Mouse (Mus musculus) thymus, postnatal 10 days (tissue): Measurements from ENCODE around the gene Pnkp.
A peak's percentile ranks its signal among the peaks of the same experiment; 100 is the strongest.
"Not testable (repeated sequence)": the region's sequence is repeated elsewhere in the genome, so short reads cannot be mapped to it uniquely, and the experiment has no call there.

Source experiments
- DNase-seq, 2 experiments: peaks; one replicate each; pipeline ENCODE4 v3.0.0; 2021; ENCODE audit warnings: low spot score in 2 of 2

Pnkp gene

DNA sequence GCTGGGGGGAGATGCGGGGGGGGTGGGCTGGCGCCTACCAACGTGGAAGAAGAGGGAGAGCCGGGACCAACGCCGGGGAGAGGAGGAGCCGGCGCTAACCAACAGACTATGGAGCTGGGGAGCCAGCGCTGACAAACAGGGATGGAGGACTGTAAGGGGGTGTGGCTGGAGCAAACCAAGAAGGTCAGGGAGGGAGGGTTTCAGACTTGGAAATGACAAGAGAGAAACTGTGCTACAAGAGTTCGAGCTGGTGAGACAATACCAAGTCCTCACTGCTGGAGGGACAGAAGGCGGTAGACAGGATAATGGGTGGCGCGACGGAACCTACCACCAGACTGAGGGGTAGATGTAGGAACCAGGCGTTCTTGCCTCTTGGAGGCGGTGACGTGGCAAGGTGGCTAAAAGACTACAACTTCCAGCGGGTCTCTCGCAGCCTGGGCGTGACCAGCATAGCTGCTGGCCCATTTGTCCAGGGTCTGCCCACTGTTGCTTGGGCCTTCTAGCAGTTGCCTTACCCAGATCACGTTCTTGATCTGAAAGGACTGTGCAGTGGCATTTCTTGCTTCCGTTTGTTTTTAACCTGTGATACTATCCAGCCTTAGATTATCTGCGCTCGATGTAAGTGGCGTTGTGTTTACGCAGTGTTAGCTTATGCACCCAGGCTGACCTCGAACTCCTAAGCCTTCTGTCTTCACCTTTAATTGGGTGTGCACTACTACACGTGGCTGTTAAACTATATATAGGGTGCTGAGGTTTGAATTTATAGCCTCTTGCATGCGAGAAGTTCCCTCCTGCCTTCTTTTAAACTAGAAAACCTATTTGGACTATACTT, 13.0 kb downstream of the Pnkp start, which contains the start of gene Ptov1:
Gene Ptov1 (minus strand): TSS at position 92 of the 832 bp plus-strand sequence.
- peak; percentile 78 to 84 for DNase-seq

DNA sequence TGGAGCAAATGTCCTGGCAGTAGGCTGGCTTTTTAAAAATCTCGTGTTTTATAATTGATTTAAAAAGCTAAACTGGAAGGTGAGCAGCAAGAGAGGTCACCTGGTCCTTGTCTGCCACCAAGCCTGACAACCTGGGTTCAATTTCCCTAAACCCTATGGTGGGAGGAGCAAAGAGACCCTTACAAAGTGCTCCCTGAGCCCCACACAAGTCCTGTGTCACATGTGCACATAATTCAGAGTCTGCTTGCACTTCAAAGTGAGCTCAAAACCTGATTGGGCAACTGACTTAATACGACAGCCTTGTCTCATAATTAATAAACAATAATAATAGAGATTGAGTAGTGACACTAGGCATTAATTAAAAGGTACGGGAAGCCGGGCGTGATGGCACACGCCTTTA, 13.7 kb downstream of the Pnkp start:
- DNase-seq, result no peak

DNA sequence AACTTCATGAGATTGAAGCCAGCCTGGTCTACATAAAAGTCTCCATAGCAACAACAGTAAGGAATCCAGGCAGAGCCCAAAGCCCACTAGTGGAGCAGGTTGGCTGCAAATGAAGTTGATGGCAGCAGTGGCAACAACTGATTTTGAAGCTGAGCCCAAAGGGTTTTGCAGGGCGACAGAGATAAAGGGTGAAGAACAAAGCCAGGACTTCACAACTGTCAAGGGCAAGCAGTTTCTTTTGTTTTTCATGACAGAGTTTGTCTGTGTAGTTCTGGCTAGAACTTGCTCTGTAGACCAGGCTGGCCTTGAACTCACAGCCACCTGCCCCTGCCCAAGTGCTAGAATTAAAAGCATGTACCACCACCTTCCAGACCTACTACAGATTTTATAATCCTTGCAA, 14.2 kb downstream of the Pnkp start:
- no peak for DNase-seq

DNA sequence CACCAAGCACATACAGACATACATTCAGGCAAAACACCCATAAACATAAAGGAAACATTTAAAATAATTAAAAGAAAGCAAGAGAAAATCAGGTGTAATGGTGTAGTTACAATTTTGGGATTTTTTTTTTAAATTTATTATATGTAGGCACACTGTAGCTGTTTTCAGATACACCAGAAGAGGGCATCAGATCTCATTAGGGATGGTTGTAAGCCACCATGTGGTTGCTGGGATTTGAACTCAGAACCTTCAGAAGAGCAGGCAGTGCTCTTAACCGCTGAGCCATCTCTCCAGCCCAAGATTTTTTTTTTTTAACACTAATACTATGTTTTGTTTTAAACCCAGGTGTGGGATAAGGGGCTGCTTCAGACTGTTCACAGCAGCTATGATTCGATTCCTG, 14.8 kb downstream of the Pnkp start:
- DNase-seq, result not testable (repeated sequence)

DNA sequence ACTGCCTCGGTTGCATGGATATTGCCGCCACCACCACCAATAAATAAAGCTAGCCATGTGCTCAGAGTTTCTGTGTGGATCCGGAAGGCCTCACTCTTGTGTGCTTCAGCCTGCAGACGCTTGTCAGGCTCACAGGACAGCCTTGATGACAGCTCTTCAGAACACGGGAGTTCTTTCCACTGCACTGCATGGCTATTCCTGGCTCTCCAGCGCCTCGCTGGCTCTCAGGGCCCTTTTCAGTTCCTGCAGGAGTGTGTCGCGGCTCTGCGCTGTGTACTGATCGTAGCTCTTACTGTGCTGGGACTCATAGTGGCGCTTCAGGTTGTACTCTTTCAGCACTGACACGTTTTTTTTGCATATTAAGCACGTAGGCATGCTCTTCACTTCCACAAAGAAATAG, 20.9 kb downstream of the Pnkp start:
- no peak for DNase-seq

DNA sequence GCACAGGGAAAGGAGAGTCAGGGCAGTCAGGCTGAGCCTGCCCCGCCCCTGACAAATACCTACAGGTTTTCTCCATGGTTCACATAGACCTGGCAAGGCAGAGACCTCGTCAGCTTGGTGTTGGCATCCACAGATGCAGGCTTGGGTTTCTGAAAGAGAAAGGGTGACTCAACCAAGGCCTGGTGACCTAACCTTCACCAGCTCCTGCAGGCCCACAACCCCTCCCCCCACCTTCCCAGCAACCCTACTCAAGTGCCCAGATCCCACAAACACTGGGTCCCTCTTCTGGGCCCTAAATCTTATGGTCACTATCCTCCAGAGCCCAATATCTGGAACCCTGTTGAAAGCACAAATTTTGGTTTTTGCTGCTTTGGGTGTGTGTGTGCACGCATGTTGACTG, 26.1 kb downstream of the Pnkp start:
- no peak for DNase-seq

DNA sequence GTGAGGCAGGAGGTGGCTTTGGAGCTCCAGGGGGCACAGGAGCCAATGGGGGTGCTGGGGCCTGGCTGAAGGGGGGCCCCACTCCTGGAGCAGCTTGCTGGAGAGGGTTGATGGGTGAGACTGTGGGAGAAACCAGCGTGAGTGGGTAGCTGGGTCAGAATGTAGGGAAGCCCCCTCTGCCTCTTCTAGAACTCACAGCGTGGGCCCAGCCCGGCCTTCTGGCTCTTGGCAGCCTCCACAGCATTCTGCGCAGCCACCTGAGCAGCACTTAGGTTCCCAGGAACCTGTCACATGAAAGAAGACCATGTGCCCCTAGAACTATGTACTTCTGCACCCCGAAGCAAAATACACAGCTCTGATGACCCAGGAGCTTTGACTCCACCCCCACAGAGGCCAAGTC, 27.7 kb downstream of the Pnkp start:
- no peak for DNase-seq

DNA sequence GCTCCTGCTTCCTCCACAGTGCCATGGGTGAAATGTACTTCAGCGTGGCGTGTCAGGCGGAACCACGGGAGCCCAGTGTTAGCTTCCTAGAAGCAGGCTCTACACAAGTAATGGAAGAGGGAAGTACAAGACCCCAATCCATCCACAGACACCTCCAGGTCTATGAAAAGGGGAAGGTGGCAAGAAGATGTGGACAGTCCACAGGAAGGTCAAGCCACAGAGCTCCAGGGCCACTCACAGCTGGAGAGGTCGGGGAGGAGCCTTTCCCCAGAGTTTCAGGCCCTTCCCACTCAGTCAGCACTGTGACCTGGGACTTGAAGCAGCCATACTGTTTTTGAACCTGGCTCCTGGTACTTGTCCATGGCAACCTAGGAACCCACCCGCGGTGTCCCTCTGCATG, 30.0 kb downstream of the Pnkp start:
- no peak for DNase-seq

DNA sequence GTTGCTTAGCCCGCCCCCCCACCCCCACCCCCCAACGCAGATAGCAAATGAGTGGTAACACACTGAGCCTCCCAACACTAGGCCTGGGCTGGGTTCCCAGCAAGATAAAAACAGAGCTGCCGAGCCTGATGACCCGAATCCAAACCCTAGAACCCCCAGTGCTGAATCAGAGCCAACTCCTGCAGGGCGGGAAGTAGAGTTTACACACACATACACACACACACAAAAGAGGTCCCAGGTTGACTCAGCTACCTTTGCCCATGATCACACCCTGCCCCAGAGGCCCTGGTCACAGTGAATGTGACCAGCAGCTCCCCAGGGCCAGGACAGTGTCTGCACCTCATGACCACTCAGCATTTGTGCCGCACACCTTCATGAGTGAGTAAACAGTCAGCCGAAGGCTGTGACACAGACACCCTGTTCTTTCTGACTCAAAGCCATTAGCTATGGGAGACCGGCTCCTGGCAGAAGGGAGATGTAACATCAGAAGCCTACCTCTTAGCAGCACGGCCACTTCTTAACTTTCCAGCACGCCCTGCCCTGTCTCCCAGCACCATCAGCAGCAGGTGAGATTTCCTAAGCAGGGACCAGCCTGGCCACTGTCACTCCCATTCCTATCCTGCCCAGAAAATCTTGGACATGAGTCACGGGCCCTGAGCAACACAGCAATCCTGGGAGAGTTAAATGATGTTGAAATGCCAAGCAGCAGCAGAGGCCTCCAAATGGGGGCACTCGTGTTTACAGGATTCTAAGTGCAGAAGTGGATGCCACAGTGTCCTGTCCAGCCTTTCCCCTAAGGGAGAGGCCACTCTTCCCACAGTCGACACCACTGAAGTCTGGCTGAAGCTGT, 31.5 kb downstream of the Pnkp start:
- DNase-seq, result no peak

DNA sequence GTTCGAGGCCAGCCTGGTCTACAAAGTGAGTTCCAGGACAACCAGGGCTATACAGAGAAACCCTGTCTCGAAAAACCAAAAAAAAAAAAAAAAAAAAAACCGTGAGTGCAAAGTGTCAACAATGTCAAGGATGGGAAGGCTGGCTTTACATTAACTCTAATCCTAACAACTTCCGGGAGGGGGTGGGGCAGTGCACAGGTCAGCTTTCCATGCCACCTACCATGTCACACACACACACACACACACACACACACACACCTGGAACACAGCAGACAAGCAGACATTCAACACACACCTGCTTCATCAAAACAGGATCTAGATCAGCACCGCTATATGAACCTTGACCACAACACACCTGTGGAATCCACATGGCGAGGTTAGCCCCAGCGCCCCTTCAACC, 33.2 kb downstream of the Pnkp start:
- no peak for DNase-seq

DNA sequence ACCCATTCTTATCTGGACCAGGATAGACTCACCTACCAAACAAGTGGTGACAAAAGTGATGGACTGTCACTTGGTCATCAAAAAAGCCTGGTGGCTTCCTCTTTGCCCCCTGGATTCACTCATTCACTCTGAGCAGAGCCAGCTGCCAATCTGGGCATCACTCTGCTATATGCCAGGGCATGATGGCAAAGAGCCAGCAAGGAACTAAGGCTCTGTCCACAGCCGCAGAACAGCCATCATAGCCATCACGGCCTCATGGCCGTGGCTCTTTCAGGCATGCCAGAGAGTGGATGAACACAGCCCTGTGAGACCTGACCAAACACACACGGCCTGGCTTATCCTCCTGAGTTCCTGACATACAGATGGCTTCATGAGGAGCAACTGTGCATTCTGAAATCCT, 33.8 kb downstream of the Pnkp start:
- DNase-seq, result no peak

DNA sequence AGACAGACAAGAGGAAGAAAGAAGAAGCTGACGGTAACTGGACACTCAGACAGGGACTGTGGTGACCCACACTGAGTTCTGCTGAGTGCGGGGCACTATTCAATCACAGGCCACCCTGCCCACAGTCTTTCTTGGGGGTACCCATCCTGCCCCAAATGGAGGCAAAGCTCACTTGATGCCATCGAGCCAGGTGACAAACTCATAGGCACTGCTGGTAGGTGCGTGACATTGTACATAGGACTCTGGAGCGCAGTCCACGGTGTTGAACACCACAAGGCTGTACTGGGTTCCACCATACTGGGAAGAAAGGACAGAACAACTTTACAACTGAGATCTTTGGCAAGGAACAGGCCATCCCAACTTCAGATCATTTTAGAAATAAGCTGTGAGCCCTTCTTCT, 34.7 kb downstream of the Pnkp start:
- no peak for DNase-seq

DNA sequence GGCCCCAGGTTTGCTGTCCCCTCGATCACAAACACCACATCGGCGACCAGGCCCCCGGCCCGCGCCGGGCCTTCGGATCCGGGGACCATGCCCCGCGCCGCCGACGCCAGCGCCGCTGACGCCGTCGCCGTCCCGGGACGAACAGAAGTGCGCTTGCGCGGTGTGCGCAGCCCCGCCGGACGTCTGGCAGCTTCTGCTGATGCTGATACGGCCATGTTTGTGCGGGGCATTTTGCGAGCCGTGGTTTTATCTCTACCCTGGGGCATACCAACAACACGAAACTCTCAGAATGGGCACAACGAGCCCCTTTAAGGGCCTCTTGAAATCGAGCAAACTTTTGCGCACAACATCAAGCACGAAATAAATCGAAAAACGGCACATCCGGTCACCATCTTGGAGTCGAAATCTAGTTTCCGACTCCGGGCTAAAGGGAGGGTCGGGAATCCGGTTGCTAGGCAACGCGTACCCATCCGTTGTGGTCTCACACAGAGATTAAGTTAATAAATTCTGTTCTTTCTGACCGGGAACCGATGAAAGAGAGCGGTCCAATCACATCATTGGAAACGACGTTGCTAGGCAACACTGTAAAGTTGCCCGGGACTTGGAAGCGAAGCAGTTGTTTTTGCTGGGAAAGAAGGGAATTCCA, 35.5 kb downstream of the Pnkp start, which contains the start of gene Med25:
Gene Med25 (minus strand): TSS at position 437 of the 646 bp plus-strand sequence.
- DNase-seq, result peak; percentile 81 to 82

DNA sequence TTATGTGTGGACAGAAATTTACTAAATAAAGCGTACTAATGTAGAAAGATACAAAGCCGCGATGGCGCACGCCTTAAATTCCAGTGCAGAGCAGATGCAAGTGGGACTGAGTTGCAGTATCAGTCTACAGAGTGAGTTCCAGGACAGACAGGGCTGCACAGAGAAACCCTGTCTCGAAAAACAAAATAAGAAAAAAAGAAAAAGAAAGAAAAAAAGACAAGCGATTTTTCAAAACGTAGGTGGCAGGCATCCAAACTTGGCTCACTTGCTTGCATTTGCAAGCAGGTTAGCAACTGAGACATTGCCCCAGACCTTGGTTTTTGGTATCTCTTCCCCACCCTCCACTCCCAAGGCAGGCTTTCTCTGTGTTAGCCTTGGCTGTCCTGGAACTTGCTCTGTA, 36.3 kb downstream of the Pnkp start:
- DNase-seq, result no peak

DNA sequence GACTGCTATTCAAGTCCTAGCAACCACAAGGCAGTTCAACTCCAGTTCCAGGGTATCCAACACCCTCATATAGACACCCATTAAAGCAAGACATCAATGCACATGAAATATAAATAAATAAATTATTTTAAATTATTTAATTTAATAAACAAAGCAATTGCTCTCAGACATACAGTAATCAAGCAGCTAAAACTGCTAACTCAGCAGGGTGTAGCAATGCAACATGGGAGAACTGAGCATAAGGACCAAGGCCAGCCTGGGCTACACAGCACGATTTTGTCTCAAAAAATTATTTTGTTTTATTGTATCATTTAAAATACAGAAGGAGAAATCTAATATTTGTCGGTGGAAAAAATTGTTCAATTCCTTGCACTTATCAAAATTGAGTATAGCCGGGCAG, 37.2 kb downstream of the Pnkp start:
- no peak for DNase-seq

DNA sequence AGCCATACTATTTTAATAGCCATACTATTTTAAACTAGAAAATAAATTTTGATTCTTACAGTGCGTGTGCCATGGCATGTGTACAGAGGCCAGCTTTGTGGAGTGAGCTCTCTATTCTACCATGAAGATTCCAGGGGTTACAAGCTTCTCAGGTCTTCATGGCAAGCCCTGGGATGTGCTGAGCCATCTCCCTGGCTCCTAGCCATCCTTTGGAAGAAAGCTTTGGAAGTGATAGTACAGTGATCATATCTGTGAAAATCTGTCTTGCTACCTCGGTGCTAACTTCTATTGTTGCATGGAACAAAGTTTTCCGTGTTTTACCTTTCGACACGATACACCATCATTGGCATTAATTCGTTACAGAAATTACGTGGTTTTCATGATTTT, 38.3 kb downstream of the Pnkp start:
- no peak for DNase-seq

DNA sequence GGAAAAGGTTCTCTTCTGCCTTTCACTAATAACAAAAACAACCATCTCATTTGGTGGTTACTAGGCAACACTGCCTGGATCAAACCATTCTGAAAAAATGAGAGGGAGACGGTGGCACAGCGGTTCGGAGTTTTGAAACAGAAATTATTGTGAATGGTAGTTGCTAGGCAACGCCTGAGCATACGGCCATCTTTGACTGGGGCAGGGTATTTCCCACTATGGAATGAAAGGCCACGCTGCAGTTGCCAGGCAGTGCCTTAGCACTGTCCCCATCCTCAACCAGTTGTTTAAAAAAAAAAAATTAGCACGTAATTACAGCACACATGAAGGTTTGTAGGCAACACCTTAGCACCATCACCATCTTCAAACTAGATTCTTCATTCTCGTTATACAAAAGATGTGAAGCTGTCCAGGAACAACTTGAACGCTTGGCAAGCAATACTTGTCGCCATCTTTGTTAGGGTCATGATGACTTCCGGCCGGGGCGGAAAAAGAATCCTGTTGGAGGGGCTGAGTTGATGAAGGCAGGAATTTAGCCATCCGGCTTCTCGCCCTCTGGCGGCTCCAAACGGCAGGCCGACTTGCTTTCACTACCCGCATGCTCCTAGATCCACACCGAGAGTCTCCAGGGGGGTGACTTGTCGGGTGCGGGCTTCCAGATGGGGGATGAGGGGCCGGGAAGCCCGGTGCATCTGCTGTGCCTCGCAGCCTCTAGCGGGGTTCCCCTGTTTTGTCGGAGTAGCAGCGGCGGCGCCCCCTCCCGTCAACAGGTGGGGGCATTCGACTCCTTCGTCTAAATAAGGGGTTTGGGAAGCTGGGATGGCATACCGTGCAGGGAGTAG, 38.9 kb downstream of the Pnkp start, which contains the start of gene Fuz:
Gene Fuz (plus strand): TSS at position 487 of the 842 bp plus-strand sequence.
- peak; percentile 78 to 80 for DNase-seq

DNA sequence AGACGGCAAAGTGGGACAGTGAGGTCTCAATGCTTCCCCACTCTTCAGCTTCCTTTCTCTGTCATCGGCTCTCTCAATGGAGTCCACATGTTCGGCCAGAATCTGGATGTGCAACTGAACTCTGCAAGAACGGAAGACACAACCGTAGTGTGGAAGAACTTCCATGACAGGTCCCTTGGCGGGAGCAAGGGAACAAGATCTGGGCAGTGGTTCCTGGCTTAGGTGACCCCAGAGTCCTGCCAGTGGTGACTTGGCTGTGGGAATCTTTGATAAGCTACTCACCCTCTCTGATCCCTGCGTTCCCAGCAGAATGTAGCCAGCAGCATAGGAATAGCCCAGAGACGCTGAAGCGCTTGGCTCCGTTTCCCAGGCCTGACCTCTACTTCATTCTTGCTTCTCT, 39.6 kb downstream of the Pnkp start:
- DNase-seq, result no peak

DNA sequence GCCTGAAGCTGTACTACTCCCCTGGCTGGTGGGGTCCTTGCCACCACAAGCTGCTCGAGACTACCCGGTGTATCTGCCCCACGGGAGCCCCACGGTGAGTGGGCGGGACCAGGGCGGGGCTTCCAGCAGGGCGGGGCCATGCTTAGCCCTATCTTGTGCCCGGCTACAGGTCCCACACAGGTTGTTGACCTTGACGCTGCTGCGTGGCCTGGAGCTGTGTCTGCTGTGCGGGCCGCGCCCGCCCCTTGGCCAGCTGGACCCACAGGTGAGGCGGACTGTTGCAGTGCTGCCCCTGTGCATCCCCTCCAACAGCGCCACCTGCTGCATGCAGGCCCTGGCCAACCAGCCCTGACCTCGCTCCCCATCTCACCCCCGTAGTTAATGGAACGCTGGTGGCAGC, 41.7 kb downstream of the Pnkp start:
- DNase-seq, result no peak

DNA sequence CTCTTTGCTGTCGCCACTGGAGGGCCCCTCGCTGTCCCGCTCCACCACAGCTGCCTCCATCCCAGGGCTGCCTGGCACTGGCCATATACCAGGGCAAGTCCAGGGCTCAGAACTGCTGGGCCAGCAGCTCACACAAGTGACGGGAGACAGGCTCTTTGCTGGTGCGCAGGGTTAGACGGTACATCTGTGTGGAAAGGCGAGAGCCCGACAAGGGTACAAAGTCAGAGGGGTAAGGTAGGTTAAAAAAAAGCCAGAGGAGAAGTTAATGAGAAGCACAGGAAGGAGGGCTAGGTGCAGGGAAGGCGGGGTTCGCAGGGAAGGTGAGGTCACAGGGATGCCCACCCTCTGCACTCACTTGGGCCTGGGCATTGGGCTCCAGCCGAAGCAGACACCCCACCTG, 43.7 kb downstream of the Pnkp start:
- no peak for DNase-seq

DNA sequence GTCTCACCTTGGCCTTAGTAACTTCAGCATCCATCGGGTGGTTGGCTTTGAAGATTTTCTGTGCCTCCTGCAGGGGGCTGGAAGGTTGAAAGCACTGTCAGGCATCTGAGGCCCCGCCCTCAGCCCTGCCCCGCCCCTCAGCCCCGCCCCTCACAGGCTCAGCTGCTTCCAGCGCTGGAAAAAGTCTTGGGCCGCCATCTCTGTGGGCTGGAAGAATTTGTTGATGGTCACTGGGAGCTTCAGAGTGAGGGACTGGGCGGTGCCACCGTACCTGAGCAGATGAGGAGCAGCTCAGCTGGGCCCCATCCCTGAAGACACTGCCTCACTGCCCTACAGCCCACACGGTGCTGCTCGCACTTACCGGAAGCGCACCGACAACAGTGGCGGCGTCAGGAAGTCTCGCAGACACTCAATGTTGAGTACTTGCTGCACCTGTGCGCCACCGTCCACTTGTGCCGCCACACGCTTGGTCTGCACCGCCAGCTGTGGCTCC, 44.3 kb downstream of the Pnkp start:
- DNase-seq, result peak; percentile 64 to 67
